Mouse (Mus musculus) neural tube, embryonic 14.5 days (tissue): ENCODE measurements around the gene Fgd6. TPM values are rescaled to one million over a fixed set of nuclear protein-coding genes. Genes with fewer than 3 reads are reported as not detected.
A peak's percentile ranks its signal among the peaks of the same experiment; 100 is the strongest.

Source experiments
- ATAC-seq: fragments of 200-750 bp; cut with Nextera tagmentation; 2 replicates; pipeline ENCODE4 v1.8.0; 2017; ENCODE audit warnings: low read depth, mild to moderate bottlenecking, moderate TSS enrichment, moderate library complexity
- H3K27ac ChIP-seq: fragments of 300-500 bp; sonication (generic); 2 replicates; pipeline ENCODE4 v1.5.1; 2014; ENCODE audit warnings: low read depth, mild to moderate bottlenecking, control low read depth, low read length, moderate library complexity, mixed read lengths
- H3K27me3 ChIP-seq: fragments of 300-500 bp; sonication (generic); 2 replicates; pipeline ENCODE4 v1.6.1; 2014; ENCODE audit warnings: low read length; ENCODE audit not compliant: control insufficient read depth, insufficient read depth
- H3K36me3 ChIP-seq: fragments of 300-500 bp; sonication (generic); 2 replicates; pipeline ENCODE4 v1.6.1; 2014; ENCODE audit warnings: low read length, mixed read lengths; ENCODE audit not compliant: control insufficient read depth, insufficient read depth
- H3K4me1 ChIP-seq: fragments of 300-500 bp; sonication (generic); 2 replicates; pipeline ENCODE4 v1.6.1; 2014; ENCODE audit warnings: low read length; ENCODE audit not compliant: control insufficient read depth, insufficient read depth
- H3K4me2 ChIP-seq: fragments of 300-500 bp; sonication (generic); 2 replicates; pipeline ENCODE4 v1.6.1; 2014; ENCODE audit warnings: mild to moderate bottlenecking, low read depth, low read length, control low read depth
- H3K4me3 ChIP-seq: fragments of 300-500 bp; sonication (generic); 2 replicates; pipeline ENCODE4 v1.5.1; 2014; ENCODE audit warnings: low read depth, low read length, control low read depth, mixed read lengths
- H3K9ac ChIP-seq: fragments of 300-500 bp; sonication (generic); replicated peaks from 2 replicates; pipeline ENCODE4 v1.6.1; 2014; ENCODE audit warnings: low read depth, mild to moderate bottlenecking, control low read depth, low read length, mixed read lengths
- H3K9me3 ChIP-seq: fragments of 300-500 bp; sonication (generic); 2 replicates; pipeline ENCODE4 v1.6.1; 2016; ENCODE audit warnings: low read length; ENCODE audit not compliant: control insufficient read depth
- WGBS: fragments of 180-500 bp; shearing (Covaris S2); extraction: QIAGEN DNeasy Blood & Tissue Kit; methylation state at CpG from one replicate; pipeline ENCODE4 v1.1.7; 2014; 5-methylcytosine and 5-hydroxymethylcytosine counted together
- polyA plus RNA-seq: library from polyadenylated mRNA; unstranded; fragments of >200 nt; fragmentation: Nextera tagmentation; extraction: Ambion mirVana; gene quantifications from 2 replicates; pipeline ENCODE4 v1.2.1, GENCODE M21; 2014

Gene Fgd6
- polyA plus RNA-seq, 1 experiment from 2014 or later = 2.4 TPM

GRCm38 (mm10) chr10:94115893-94116599, 80.2 kb downstream of the Fgd6 start:
- Histone ChIP-seq H3K9me3 (no peaks in the 10 kb centered on the region), H3K27ac (no peak overlapping the region), H3K36me3 (no peaks in the 10 kb centered on the region), H3K4me2 (no peak overlapping the region), H3K9ac (no peak overlapping the region), H3K4me1 (no peaks in the 10 kb centered on the region), H3K4me3 (no peak overlapping the region), H3K27me3 (no peaks in the 10 kb centered on the region)
- peak; percentile 86 for ATAC-seq
- 39% methylated on average over 6 of the region's 6 CpGs for WGBS

- H3K9ac ChIP-seq = no peak overlapping the region
- H3K36me3 ChIP-seq = no peaks in the 10 kb centered on the region
- H3K4me3 ChIP-seq = no peak overlapping the region
- H3K27ac ChIP-seq = no peak overlapping the region
- WGBS = 76% methylated on average over 12 of the region's 12 CpGs
- H3K9me3 ChIP-seq = no peaks in the 10 kb centered on the region
- no peaks in the 10 kb centered on the region for H3K27me3 ChIP-seq
- no peak overlapping the region for H3K4me2 ChIP-seq
- ATAC-seq = no peak
- H3K4me1 ChIP-seq = no peaks in the 10 kb centered on the region
These were observed 81.1 kb downstream of the Fgd6 start for GRCm38 (mm10) chr10:94116781-94117340.

GRCm38 (mm10) chr10:94117916-94118315, 82.1 kb downstream of the Fgd6 start:
- H3K36me3 ChIP-seq = no peaks in the 10 kb centered on the region
- H3K4me2 ChIP-seq = no peak overlapping the region
- H3K27me3 ChIP-seq = no peaks in the 10 kb centered on the region
- H3K9me3 ChIP-seq = no peaks in the 10 kb centered on the region
- ATAC-seq = no peak
- no peak overlapping the region for H3K9ac ChIP-seq
- H3K27ac ChIP-seq = no peak overlapping the region
- no peak overlapping the region for H3K4me3 ChIP-seq
- H3K4me1 ChIP-seq = no peaks in the 10 kb centered on the region
- WGBS = 92% methylated on average over 3 of the region's 3 CpGs

- ATAC-seq = no peak
- H3K4me2 ChIP-seq = no peak overlapping the region
These were observed 83.2 kb downstream of the Fgd6 start for GRCm38 (mm10) chr10:94118993-94119392.

GRCm38 (mm10) chr10:94120676-94121075, 84.9 kb downstream of the Fgd6 start:
- no peak overlapping the region for H3K4me3 ChIP-seq
- no peak overlapping the region for H3K27ac ChIP-seq
- no peaks in the 10 kb centered on the region for H3K4me1 ChIP-seq
- no peaks in the 10 kb centered on the region for H3K9me3 ChIP-seq
- WGBS = 91% methylated on average over 9 of the region's 9 CpGs
- H3K36me3 ChIP-seq = no peaks in the 10 kb centered on the region
- H3K4me2 ChIP-seq = no peak overlapping the region
- H3K9ac ChIP-seq = no peak overlapping the region
- no peaks in the 10 kb centered on the region for H3K27me3 ChIP-seq
- ATAC-seq = no peak

More at GRCm38 (mm10) chr10:94118993-94119392, 83.2 kb downstream of the Fgd6 start:
- Histone ChIP-seq H3K27ac (no peak overlapping the region), H3K4me1 (no peaks in the 10 kb centered on the region), H3K9ac (no peak overlapping the region), H3K9me3 (no peaks in the 10 kb centered on the region), H3K4me3 (no peak overlapping the region), H3K27me3 (no peaks in the 10 kb centered on the region), H3K36me3 (no peaks in the 10 kb centered on the region)
- 95% methylated on average over 7 of the region's 7 CpGs for WGBS

- H3K27me3 ChIP-seq = no peaks in the 10 kb centered on the region
- H3K4me1 ChIP-seq = no peaks in the 10 kb centered on the region
- ATAC-seq = no peak
- no peak overlapping the region for H3K4me2 ChIP-seq
- H3K4me3 ChIP-seq = no peak overlapping the region
- H3K27ac ChIP-seq = no peak overlapping the region
- no peak overlapping the region for H3K9ac ChIP-seq
- whole genome bisulfite sequencing = 97% methylated on average over 7 of the region's 7 CpGs
- no peaks in the 10 kb centered on the region for H3K9me3 ChIP-seq
- no peaks in the 10 kb centered on the region for H3K36me3 ChIP-seq
These were observed 86.8 kb downstream of the Fgd6 start for GRCm38 (mm10) chr10:94122595-94122994.

GRCm38 (mm10) chr10:94123581-94123980, 87.8 kb downstream of the Fgd6 start:
- Histone ChIP-seq H3K9me3 (no peaks in the 10 kb centered on the region), H3K9ac (no peak overlapping the region), H3K4me3 (no peak overlapping the region), H3K27ac (no peak overlapping the region), H3K4me1 (no peaks in the 10 kb centered on the region), H3K27me3 (no peaks in the 10 kb centered on the region), H3K4me2 (no peak overlapping the region), H3K36me3 (no peaks in the 10 kb centered on the region)
- no peak for ATAC-seq
- 73% methylated on average over 5 of the region's 5 CpGs for WGBS

GRCm38 (mm10) chr10:94124376-94124775, 88.6 kb downstream of the Fgd6 start:
- H3K4me3 ChIP-seq = no peak overlapping the region
- 76% methylated on average over 5 of the region's 5 CpGs for WGBS
- ATAC-seq = no peak

GRCm38 (mm10) chr10:94129680-94130119, 93.9 kb downstream of the Fgd6 start:
- no peaks in the 10 kb centered on the region for H3K27me3 ChIP-seq
- H3K36me3 ChIP-seq = no peaks in the 10 kb centered on the region
- no peak overlapping the region for H3K4me3 ChIP-seq
- no peaks in the 10 kb centered on the region for H3K9me3 ChIP-seq
- no peak overlapping the region; the same call in 1 of the 2 replicates for H3K4me2 ChIP-seq
- ATAC-seq = peak; percentile 90
- H3K27ac ChIP-seq = peak overlapping the region; percentile 66; the same call in 1 of the 2 replicates
- 13% methylated on average over 9 of the region's 9 CpGs for WGBS
- H3K4me1 ChIP-seq = peaks cover 8% of the 10 kb centered on the region; the same call in 1 of the 2 replicates
- no peak overlapping the region for H3K9ac ChIP-seq

More at GRCm38 (mm10) chr10:94124376-94124775, 88.6 kb downstream of the Fgd6 start:
- no peak overlapping the region for H3K4me2 ChIP-seq
- no peak overlapping the region for H3K27ac ChIP-seq
- no peaks in the 10 kb centered on the region for H3K27me3 ChIP-seq
- no peaks in the 10 kb centered on the region for H3K9me3 ChIP-seq
- peaks cover 3% of the 10 kb centered on the region; the same call in 1 of the 2 replicates for H3K4me1 ChIP-seq
- H3K36me3 ChIP-seq = no peaks in the 10 kb centered on the region
- no peak overlapping the region for H3K9ac ChIP-seq
